Mouse (Mus musculus) neural tube, embryonic 12.5 days (tissue): Measurements from ENCODE around the gene Rundc3a. TPM values are rescaled to one million over a fixed set of nuclear protein-coding genes. Genes with fewer than 3 reads are reported as not detected.
"Not testable (repeated sequence)": the region's sequence is repeated elsewhere in the genome, so short reads cannot be mapped to it uniquely, and the experiment has no call there.

Source experiments
- ATAC-seq: fragments of 200-750 bp; cut with Nextera tagmentation; 2 replicates; pipeline ENCODE4 v1.8.0; 2017; ENCODE audit warnings: low read depth, mild to moderate bottlenecking, moderate TSS enrichment, moderate library complexity; ENCODE audit not compliant: low FRiP score
- H3K27ac ChIP-seq: fragments of 300-500 bp; sonication (generic); 2 replicates; pipeline ENCODE4 v1.5.1; 2016
- H3K27me3 ChIP-seq: fragments of 300-500 bp; sonication (generic); replicated peaks from 2 replicates; pipeline ENCODE4 v1.6.1; 2016; ENCODE audit warnings: mild to moderate bottlenecking
- H3K36me3 ChIP-seq: fragments of 300-500 bp; sonication (generic); 2 replicates; pipeline ENCODE4 v1.6.1; 2016; ENCODE audit warnings: mild to moderate bottlenecking
- H3K4me1 ChIP-seq: fragments of 300-500 bp; sonication (generic); 2 replicates; pipeline ENCODE4 v1.6.1; 2016
- H3K4me2 ChIP-seq: fragments of 300-500 bp; sonication (generic); replicated peaks from 2 replicates; pipeline ENCODE4 v1.6.1; 2016; ENCODE audit warnings: mild to moderate bottlenecking
- H3K4me3 ChIP-seq: fragments of 300-500 bp; sonication (generic); 2 replicates; pipeline ENCODE4 v1.5.1; 2016
- H3K9ac ChIP-seq: fragments of 300-500 bp; sonication (generic); 2 replicates; pipeline ENCODE4 v1.6.1; 2016; ENCODE audit warnings: mild to moderate bottlenecking
- H3K9me3 ChIP-seq: fragments of 300-500 bp; sonication (generic); 2 replicates; pipeline ENCODE4 v1.6.1; 2016; ENCODE audit warnings: mild to moderate bottlenecking
- WGBS: fragments of 180-500 bp; shearing (Covaris S2); methylation state at CpG from one replicate; pipeline ENCODE4 v1.1.7; 2016; 5-methylcytosine and 5-hydroxymethylcytosine counted together
- polyA plus RNA-seq: library from polyadenylated mRNA; unstranded; fragments of >200 nt; fragmentation: Nextera tagmentation; extraction: Ambion mirVana; gene quantifications from 2 replicates; pipeline ENCODE4 v1.2.1, GENCODE M21; 2016

The Rundc3a gene
- polyA plus RNA-seq, 1 experiment from 2014 or later, result 171 TPM

GRCm38 (mm10) chr11:102407834-102408215, 14.6 kb downstream of the Rundc3a start, which contains the start of gene Slc25a39:
TSS of gene Slc25a39 (minus strand) at chr11:102407946.
- Histone ChIP-seq H3K9ac (peak within 1 kb of the TSS; percentile 85), H3K27ac (peak within 1 kb of the TSS; percentile 70), H3K9me3 (no peaks in the 10 kb centered on the region), H3K27me3 (no peaks in the 10 kb centered on the region), H3K36me3 (peaks cover 18% of the 10 kb centered on the region), H3K4me3 (peak within 1 kb of the TSS; percentile 74), H3K4me2 (peak within 1 kb of the TSS; percentile 90), H3K4me1 (peaks cover 33% of the 10 kb centered on the region)
- no peak for ATAC-seq
- WGBS, result 1% methylated on average over 19 of the region's 19 CpGs

- Histone ChIP-seq H3K36me3 (peaks cover 12% of the 10 kb centered on the region), H3K9ac (0 out of 2 replicates have a peak overlapping the region, but pooled peaks have one; percentile 85), H3K9me3 (no peaks in the 10 kb centered on the region), H3K4me1 (peaks cover 33% of the 10 kb centered on the region), H3K4me2 (peak overlapping the region; percentile 90), H3K27me3 (no peaks in the 10 kb centered on the region), H3K4me3 (peak overlapping the region; percentile 74), H3K27ac (peak overlapping the region; percentile 70; the same call in 1 of the 2 replicates)
- under 1% methylated on average over 32 of the region's 32 CpGs for WGBS
- ATAC-seq, result peak; percentile 92
Measured at GRCm38 (mm10) chr11:102408344-102408876, 15.2 kb downstream of the Rundc3a start.

GRCm38 (mm10) chr11:102408888-102409794, 15.9 kb downstream of the Rundc3a start:
- Histone ChIP-seq H3K4me3 (peak overlapping the region; percentile 74), H3K4me1 (peaks cover 33% of the 10 kb centered on the region), H3K9ac (no peak overlapping the region), H3K36me3 (peaks cover 5% of the 10 kb centered on the region; the same call in 1 of the 2 replicates), H3K4me2 (peak overlapping the region; percentile 90), H3K27ac (0 out of 2 replicates have a peak overlapping the region, but pooled peaks have one; percentile 50), H3K9me3 (no peaks in the 10 kb centered on the region), H3K27me3 (no peaks in the 10 kb centered on the region)
- no peak for ATAC-seq
- WGBS, result 40% methylated on average over 15 of the region's 15 CpGs

GRCm38 (mm10) chr11:102409795-102410330, 16.7 kb downstream of the Rundc3a start:
- Histone ChIP-seq H3K4me2 (no peak overlapping the region), H3K27ac (no peak overlapping the region), H3K4me1 (peaks cover 27% of the 10 kb centered on the region), H3K9ac (no peak overlapping the region), H3K4me3 (no peak overlapping the region), H3K27me3 (no peaks in the 10 kb centered on the region), H3K9me3 (no peaks in the 10 kb centered on the region), H3K36me3 (no peaks in the 10 kb centered on the region)
- 84% methylated on average over 3 of the region's 3 CpGs for WGBS
- ATAC-seq, result no peak

- ATAC-seq, H3K4me3 ChIP-seq, H3K27me3 ChIP-seq, H3K27ac ChIP-seq, H3K9me3 ChIP-seq, H3K36me3 ChIP-seq, H3K9ac ChIP-seq, H3K4me2 ChIP-seq: not testable (repeated sequence)
- peaks cover 23% of the 10 kb centered on the region for H3K4me1 ChIP-seq
- 91% methylated on average over 3 of the region's 3 CpGs for WGBS
Measured at GRCm38 (mm10) chr11:102410345-102410744, 17.1 kb downstream of the Rundc3a start.

- Histone ChIP-seq H3K27me3 (no peaks in the 10 kb centered on the region), H3K4me3 (no peak overlapping the region), H3K36me3 (no peaks in the 10 kb centered on the region), H3K4me2 (no peak overlapping the region), H3K9ac (no peak overlapping the region), H3K9me3 (no peaks in the 10 kb centered on the region), H3K27ac (no peak overlapping the region), H3K4me1 (peaks cover 16% of the 10 kb centered on the region)
- ATAC-seq, result no peak
- 87% methylated on average over 3 of the region's 3 CpGs for WGBS
Measured at GRCm38 (mm10) chr11:102411061-102411460, 17.9 kb downstream of the Rundc3a start.

GRCm38 (mm10) chr11:102411704-102412103, 18.5 kb downstream of the Rundc3a start:
- WGBS, result 8% methylated on average over 11 of the region's 11 CpGs
- Histone ChIP-seq H3K9ac (no peak overlapping the region), H3K4me3 (no peak overlapping the region), H3K27me3 (no peaks in the 10 kb centered on the region), H3K4me2 (no peak overlapping the region), H3K27ac (no peak overlapping the region), H3K36me3 (no peaks in the 10 kb centered on the region), H3K4me1 (peaks cover 9% of the 10 kb centered on the region), H3K9me3 (no peaks in the 10 kb centered on the region)
- ATAC-seq, result no peak

GRCm38 (mm10) chr11:102413059-102413458, 19.9 kb downstream of the Rundc3a start:
- no peaks in the 10 kb centered on the region for H3K36me3 ChIP-seq
- no peak overlapping the region for H3K9ac ChIP-seq
- no peak for ATAC-seq
- H3K4me3 ChIP-seq, result no peak overlapping the region
- H3K9me3 ChIP-seq, result no peaks in the 10 kb centered on the region
- H3K4me2 ChIP-seq, result no peak overlapping the region
- WGBS, result 69% methylated on average over 8 of the region's 8 CpGs
- 0 out of 2 replicates have a peak, but pooled peaks cover 2% of the 10 kb centered on the region for H3K4me1 ChIP-seq
- no peaks in the 10 kb centered on the region for H3K27me3 ChIP-seq
- no peak overlapping the region for H3K27ac ChIP-seq

- WGBS, result 80% methylated on average over 10 of the region's 10 CpGs
- no peak for ATAC-seq
Measured at GRCm38 (mm10) chr11:102415034-102415802, 22.0 kb downstream of the Rundc3a start.

GRCm38 (mm10) chr11:102417160-102417559, 24.0 kb downstream of the Rundc3a start:
- ATAC-seq, result no peak
- H3K4me1 ChIP-seq, result no peaks in the 10 kb centered on the region
- no peak overlapping the region for H3K4me2 ChIP-seq
- 82% methylated on average over 1 of the region's 1 CpGs for whole genome bisulfite sequencing
- H3K9me3 ChIP-seq, result no peaks in the 10 kb centered on the region; the same call in 1 of the 2 replicates
- no peaks in the 10 kb centered on the region for H3K27me3 ChIP-seq
- no peak overlapping the region for H3K9ac ChIP-seq
- H3K27ac ChIP-seq, result no peak overlapping the region
- H3K36me3 ChIP-seq, result no peaks in the 10 kb centered on the region
- no peak overlapping the region for H3K4me3 ChIP-seq

More at GRCm38 (mm10) chr11:102415034-102415802, 22.0 kb downstream of the Rundc3a start:
- Histone ChIP-seq H3K27me3 (no peaks in the 10 kb centered on the region), H3K36me3 (no peaks in the 10 kb centered on the region), H3K9me3 (no peaks in the 10 kb centered on the region; the same call in 1 of the 2 replicates), H3K4me3 (no peak overlapping the region), H3K4me2 (no peak overlapping the region), H3K4me1 (no peaks in the 10 kb centered on the region), H3K27ac (no peak overlapping the region), H3K9ac (no peak overlapping the region)

GRCm38 (mm10) chr11:102418887-102419286, 25.7 kb downstream of the Rundc3a start:
- Histone ChIP-seq H3K9ac (no peak overlapping the region), H3K36me3 (no peaks in the 10 kb centered on the region), H3K27ac (no peak overlapping the region), H3K4me1 (no peaks in the 10 kb centered on the region), H3K4me2 (no peak overlapping the region), H3K27me3 (no peaks in the 10 kb centered on the region), H3K9me3 (no peaks in the 10 kb centered on the region; the same call in 1 of the 2 replicates), H3K4me3 (no peak overlapping the region)
- no peak for ATAC-seq
